Mouse (Mus musculus) frontal cortex, adult 2 months (tissue): ENCODE results near the gene Gpc3. TPM values are rescaled to one million over a fixed set of nuclear protein-coding genes. Genes with fewer than 3 reads are reported as not detected.
"Not testable (repeated sequence)": the region's sequence is repeated elsewhere in the genome, so short reads cannot be mapped to it uniquely, and the experiment has no call there.

Experiments used
- DNase-seq, 2 experiments: peaks; one replicate each; pipeline ENCODE4 v3.0.0; 2022; ENCODE audit warnings: low spot score in 1 of 2; ENCODE audit errors: extremely low spot score in 1 of 2
- polyA plus RNA-seq: library from polyadenylated mRNA; depleted of rRNA; stranded (reverse); fragments of >200 nt; gene quantifications from 2 replicates; pipeline ENCODE4 v1.2.3, GENCODE M21; 2012

Gene Gpc3
- polyA plus RNA-seq, 1 experiment: 6.3 TPM

DNA sequence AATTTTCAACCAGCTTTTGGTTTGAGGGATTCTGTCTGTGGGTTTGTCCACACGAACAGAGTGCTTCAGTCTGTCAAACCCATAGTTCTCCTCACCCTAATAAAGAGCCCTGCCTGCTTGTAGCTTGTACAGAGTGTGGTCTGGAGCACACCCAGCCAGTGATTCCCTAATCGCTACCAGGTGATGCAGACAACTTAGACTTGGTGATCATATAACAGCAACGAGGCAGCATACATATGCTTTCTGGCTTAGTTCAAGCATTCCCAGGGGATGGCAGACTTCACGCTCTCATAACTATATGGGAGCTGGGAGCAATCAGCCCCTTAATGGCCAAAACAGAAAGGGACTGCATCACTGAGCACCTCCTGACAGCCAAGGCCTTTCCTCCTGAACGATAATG, 188.1 kb downstream of the Gpc3 start:
- no peak for DNase-seq

DNA sequence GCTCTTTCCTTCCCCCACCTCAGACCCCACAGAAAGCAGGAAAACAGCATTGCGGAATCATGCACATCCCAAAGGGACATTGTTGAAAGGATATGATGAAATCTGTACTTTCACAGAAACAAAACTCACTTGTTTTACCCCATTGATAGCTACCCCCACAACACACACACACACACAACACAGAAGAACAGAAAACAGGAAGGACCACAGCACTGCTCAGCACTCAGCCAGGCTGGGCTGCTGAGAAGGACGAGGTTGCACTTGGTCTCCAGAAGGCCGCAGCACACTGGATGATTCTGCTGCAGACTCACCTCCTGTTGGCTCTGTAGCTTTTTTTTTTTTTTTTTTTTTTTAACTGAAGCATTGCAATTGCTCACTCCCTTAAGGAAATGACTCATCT, 193.9 kb downstream of the Gpc3 start:
- DNase-seq: no peak

DNA sequence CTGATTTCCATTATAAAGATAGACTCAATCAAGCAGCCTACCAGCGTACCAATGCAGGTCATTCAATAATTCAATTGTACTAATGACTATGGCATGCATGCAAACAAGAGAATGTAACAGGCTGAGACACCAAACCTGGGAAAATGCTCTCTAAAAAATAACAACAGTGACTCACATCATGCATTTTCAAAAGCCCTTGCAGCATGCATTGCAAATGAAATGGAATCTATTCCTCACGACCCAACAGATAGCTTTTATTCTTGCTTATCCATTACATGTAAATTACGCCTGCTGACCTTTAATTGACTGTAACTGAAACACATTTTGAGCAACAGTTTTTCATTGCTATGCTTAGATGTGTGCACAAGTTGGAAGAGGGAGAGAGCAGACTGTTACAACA, 200.8 kb downstream of the Gpc3 start:
- no peak for DNase-seq

DNA sequence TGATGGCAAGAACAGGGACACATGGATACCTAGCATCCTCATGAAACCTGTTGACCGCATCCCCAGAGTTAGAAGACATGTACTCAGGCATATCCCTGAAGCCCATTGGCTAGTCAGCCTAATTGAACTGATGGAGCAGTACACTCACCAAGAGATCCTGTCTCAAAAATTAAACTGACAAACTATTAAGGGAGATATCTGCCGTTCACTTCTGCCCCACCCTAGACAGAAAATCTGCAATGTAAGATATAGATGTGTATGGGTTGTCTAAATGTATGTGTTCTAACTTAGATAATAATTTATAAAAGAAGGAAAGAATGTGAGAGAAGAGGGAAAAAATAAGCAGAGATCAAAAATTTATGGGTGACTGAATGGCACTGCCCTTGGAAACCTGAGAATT, 212.6 kb downstream of the Gpc3 start:
- DNase-seq: no peak

DNA sequence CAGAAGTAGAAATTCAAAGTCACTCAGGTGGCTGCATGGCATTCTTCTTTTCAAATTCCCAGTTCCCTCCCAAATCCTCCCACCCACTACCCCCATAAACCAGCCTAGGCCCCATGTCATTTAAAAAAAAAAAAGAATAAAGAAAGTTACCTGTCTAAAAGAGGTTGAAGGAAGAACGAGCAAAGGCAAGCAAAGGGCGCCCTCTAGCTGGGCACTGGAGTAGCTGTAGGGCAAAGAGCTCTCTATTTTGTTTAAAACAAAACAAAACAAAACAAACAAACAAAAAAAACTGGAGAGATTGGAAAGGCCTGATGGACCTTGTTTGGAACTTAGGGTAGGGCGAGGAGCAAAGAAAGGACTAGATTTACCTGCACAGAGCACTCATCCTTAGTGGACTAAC, 238.6 kb downstream of the Gpc3 start:
- peak in 1 of 2 experiments; percentile 3 for DNase-seq

DNA sequence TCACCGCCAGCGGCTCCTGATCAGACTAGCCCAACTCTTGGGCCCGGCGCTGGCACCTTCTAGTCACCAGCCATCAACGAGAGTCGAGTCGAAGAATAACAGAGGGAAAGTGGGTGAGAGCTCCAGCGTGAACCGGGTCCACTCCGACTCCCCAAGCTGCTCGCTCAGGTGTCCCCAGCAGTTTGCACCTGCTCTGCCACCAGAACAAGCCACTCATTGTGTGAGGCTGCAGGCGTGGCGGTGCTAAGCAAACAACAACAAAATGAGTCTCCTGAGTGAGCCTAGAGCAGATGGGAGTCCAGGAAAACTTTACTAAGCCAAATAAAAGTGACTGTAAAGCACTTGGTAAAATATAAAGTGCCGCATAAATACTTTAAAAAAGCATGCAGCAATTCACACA, 239.5 kb downstream of the Gpc3 start:
- no peak for DNase-seq

DNA sequence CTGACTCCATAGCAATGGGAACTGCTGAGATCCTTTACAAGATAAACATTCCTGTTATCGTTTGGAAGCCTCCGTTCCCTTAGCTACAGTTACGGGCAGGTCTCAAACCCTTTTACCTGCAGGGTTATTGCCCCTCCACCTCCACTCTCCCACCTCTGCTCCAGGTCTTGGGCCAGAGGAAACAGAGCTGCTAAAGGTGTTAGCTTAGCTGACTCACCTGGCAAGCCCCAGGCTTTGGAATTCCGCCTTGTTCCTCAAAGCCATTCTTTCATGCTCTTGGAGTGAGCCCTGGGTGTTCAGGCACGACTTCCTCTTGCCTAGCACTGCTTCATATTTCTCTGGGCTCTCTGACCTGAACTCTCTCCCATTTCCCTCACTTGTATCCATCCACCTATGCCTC, 241.3 kb downstream of the Gpc3 start:
- DNase-seq: no peak

DNA sequence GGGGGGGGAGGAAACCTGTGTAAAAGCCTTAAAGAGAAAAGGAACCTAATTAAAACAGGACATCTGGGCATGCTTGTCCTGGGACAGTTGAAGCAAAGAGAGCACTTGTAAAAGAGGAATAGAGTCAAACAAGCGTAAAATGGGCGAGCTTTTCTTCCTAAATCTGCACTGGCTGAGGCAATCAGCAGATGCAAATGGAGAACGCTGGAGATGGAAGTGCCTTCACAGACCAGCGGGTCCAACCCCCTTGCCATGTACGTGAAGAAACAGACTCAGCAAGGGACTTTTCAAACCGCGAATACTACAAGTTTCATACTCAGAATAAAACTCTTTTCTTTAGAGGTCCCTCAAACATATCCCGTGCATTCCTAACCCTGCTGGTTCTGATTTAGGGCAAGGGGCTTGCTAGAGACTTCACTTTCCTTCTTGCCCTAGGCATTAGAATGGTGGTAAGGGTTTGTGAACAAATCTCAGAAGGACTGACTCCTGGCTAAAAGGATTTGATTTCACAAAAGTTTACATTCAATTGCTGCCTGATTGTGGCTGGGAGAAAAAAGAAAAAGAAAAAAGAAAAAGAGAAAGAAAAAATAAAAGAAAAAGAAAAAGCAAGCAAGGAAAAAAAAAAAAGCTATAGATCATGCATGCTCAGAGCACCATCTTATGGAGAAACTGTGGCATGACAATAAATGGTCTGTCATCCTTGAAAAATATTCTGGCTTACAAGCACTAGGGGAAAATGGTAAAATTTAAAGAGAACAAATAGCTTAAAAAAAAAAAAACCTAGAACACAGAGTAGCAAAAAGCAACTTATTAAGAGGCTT, 243.6 kb downstream of the Gpc3 start:
- DNase-seq: peak in 1 of 2 experiments; percentile 35

DNA sequence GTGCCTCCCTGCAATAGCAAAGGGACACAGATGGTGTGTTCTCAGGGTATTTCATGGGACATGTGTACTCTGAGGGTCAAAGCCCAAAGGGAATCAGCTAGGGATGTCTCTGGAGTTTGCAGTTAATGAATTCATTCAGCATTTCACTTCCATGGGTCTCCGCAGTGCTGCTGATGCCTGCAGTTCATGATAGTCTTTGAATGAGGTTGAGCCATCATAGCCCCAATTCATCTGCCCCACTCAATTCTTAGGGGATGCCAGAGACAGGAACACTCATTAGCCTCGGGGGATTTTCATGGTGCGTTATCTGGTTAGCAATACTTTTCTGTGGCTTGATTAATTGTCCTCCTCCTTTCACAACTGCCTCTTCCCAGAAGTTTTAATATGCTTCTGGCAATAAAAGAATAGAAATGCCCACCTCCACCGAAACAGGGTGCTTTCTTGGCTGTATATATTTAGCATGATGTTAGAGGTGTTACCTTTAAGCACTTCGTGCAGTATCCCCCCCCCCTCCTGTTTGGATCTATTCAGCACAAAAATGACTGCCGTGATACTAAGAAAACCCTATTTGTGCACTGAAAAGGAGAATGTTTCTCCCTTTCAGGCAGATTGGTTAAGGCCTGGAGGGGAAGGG, 244.3 kb downstream of the Gpc3 start:
- DNase-seq: no peak

DNA sequence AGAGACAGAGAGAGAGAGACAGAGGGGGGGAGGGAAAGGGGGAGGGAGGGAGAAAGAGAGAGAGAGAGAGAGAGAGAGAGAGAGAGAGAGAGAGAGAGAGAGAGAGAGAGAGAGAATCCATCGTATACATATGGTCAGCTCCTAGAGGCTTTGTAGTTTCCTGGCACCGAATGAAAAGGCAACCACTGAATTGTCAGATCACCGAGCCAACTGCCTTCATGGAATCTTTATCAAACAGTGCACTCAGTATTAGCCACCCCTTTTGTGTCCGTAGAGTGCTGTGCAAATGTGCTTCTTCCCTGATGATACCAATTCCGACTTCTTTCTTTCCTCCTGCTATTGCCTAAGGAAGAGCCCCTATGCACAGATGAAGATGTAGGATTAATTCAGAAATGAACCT, 246.9 kb downstream of the Gpc3 start:
- DNase-seq: no peak

DNA sequence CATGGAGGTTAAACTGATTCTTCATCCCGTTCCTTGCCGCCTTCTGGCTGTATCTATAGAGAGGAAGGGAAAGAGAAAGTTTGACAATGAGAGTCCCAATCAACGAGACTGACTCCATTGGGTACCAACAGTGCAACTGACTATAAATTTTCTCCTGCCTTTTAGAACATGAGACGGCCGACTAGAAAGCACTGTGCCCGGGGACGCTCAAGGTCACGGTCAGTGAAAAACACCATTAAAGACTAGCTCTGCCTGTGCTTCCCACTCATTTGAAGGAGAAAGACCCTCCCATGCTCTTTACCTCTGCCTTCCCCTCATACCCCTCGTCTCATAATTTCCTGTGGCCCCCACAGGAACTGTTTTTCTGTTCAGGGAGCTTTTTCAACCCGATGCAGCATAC, 248.0 kb downstream of the Gpc3 start:
- DNase-seq: no peak

DNA sequence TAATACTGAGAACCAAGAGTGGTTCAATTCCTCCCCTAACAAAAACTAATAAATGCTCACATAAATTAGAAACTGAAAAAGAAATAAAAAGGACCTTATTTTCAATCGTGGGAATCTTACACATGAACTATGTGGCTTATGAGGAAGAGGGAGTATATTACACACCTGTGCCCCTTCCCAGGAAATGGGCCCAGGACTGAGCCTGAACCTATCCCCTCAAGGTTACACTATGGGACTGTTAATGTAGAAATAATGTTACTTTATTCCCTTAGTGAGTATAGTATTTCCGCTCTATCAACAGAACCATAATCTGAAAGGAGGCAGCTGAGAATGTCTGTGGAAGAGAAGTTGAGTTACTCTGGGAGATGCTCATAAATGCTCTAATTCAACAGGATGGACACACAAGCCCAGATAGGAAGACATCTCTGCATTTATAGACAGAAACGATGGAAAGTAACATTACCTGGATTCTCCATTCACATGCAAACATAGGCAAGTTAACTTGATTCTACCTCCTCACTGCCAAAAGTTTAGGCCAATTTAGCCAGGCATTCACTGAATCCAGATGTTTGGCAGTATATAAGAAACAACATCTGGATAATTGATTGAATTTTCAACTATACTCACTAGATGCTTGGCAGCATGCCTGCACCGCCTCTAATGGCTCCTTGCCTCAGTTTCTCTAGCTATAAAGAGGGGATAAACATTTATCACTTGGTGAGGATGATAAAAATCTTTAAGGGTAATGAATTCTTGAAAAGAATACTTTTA, 251.3 kb downstream of the Gpc3 start:
- DNase-seq: no peak

DNA sequence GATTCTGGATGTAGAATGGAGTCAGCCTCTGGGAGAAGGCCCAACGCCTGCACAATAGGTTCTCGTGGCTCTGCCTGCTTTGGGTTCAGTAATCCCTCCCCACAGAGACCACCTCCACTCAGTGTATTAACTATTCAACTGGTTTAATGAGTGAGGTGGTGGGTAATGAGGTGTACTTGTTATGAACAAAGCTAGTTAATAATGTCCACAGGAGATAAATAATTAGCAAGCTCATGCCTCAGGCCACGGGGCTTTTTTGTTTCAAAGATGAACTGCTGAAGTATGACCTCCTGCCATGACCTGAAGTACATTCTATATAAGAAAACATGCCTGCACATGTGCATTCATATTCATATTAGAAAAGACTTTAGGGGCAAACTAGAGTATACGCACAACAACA, 260.8 kb downstream of the Gpc3 start:
- no peak for DNase-seq

DNA sequence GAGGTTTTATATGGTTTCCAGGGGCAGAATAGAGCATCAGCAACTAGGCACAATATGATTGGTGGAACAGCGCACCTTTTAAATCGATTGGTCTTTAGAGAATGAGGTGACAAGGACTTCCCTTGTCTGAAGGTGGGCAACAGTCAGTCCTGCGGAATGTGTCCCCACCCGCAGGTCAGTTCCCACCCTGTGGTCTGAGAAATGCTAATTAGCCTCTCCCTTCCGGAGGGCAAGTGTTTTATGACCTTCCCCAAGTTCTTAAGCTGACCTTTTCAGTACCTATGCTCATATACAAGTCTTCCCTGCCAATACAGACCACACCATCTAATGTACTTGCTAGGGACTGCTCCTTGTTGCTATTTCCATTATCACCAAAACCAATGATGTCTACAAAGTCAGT, 263.1 kb downstream of the Gpc3 start:
- not testable (repeated sequence) for DNase-seq

DNA sequence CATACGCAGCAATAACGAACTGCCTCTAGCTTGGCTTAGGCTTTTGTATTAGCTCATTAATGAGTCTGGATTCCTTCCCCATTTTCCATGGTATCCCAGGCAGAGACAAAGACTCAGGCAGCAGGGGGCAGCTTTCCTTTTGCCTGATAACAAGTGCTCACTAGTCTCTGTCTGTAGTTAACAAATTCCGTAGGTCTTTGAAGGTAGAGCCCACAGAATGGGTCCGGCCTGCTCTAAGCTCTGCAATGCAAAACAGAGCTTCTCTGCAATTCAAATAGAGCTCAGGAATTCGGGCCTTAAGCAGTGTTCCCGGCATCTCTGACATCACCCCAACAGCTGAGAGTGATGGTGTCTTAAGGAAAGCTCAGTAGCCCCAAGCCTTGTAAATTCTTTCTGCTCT, 265.0 kb downstream of the Gpc3 start:
- DNase-seq: no peak

DNA sequence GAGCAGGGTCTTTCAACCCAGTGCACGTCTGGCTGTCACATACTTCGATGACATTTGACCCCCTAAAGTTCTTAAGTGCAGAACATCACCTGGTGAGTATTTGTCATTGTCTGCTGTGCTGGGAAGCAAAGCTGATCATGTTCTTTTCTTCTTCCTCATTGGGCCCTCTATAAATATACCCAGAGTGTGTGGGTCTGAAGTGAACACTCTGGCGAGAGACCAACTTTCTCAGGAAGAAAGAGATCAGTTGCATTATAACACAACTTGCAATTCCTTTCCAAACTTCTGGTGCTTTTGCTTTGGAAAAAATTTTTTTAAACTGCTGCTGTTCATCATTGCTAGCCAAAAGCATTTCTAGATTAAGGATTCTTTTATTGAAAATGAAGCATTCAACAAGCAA, 269.7 kb downstream of the Gpc3 start:
- peak in 1 of 2 experiments; percentile 31 for DNase-seq

DNA sequence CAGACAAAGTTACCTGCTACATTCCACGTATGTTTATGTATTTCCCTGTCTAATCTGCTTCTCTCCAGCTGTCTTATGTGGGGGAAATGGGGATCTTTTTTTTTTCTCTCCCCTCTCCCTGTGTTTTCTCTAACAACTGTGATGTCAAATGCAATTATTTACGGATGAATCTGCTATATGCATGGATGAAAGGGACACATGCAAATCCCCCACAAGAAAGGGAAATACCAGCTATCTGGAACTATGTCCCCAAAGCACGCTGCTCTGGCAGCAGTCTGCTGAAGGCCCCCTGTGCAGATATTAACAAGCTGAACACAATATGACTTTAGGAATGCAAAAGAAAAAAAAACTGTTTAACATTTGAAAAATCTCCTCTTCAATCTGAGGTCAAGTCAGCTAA, 273.5 kb downstream of the Gpc3 start:
- no peak for DNase-seq

DNA sequence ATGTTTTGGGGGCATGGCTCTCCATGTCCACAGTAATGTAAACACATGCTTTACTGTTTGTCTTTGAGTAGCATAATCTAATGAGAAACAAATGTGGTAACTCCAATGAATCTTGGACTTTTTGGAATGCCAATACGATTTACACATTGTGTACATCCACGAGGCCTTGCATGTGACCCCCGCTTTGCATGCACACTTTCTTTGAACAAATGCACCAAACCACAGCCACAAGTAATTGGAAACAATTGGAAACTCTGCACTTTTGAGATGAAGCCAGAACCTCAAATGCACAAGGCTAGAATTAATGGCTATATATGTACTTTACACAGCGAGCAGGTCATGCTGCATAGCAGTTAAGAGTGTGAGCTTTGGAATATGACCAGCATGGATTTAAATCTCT, 292.0 kb downstream of the Gpc3 start:
- no peak for DNase-seq

DNA sequence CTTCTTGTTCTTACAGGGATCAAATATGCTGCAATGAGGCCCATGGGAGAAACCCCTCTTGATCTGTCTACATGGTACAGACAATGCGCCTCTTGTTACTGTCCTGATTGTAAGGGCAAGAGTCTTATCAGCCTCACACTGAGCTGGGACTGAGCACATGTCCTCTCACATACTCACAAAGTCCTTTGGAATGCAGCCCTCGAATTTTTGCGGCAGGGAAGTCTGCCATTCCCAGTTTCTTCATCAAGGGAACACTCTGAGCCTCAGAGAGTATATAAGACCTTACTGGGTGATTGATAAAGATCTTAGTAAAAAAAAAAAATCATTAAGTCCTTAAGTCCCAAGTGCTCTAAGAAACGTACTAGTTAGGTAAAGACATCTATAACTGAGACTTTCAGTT, 293.1 kb downstream of the Gpc3 start:
- DNase-seq: no peak

DNA sequence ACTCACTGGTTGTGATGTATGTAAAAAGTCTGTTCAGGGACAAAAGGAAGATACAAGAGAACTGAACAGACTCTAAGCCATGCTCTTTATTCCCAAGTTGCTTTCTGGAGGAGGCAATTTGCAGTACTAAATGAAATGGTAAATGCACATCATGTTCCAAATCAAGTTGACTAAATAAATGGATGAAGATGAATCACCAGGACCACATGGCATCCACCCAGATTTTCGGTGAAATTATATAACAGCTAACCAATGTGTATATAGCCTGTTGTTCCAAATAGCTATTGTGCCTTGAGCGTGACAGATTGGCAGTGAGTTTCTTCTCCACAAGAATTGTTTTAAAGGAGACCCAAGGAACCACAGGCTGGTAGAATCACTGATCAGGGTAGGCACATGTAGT, 302.8 kb downstream of the Gpc3 start:
- peak in 1 of 2 experiments; percentile 37 for DNase-seq

DNA sequence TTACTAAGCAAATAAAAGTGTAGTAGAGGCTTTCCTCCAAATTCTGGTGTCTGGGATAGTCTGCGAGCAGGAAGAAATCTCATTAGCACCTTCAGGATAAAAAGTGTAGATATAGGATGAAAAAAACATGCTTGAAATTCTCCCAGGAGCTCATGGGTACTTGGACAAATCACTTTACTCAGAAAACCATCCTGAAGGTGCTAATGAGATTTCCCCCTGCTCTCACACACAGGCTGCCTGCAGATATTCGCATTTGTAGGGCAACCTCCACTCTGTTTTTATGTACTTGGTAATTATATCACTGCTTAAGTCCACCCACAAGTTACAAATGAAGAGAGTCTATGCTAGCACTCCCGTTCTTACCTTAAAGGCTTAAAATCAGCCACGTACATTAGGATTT, 308.5 kb downstream of the Gpc3 start:
- peak in 1 of 2 experiments; percentile 10 for DNase-seq

DNA sequence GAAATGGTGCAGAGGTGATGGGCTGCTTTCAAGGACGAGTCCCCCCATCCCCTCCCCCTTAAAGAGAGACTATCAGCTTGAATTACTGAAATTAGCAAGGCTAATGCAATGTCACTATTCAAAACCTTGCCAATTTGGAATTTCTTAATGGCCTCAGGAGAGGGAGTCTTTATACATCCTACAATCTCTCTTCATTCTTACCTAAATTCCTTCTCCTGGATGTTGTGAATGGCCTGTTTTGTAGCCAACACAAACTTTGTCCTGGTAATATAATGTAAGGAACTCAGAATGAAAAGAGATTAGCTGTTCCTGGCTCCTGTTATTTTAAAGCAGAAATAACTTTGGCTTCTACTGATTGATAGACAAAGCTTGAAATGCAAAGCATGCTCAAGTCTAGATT, 325.0 kb downstream of the Gpc3 start:
- no peak for DNase-seq
